Mouse (Mus musculus) heart, postnatal 14 days (tissue): ENCODE measurements around the gene Wsb2. TPM values are rescaled to one million over a fixed set of nuclear protein-coding genes. Genes with fewer than 3 reads are reported as not detected.
"Not testable (repeated sequence)": the region's sequence is repeated elsewhere in the genome, so short reads cannot be mapped to it uniquely, and the experiment has no call there.

Experiments
- DNase-seq, 2 experiments: peaks; one replicate each; pipeline ENCODE4 v3.0.0; 2021 to 2022
- intact Hi-C: fragments of 180-260 bp; cut with DNase I; formaldehyde crosslinking; loops from one replicate; pipeline ENCODE4 v1.15.1; 2025
- long read RNA-seq, 2 experiments: library from polyadenylated mRNA; stranded (forward); transcript quantifications; one replicate each; pipeline ENCODE4 v2.0.0; 2021
- total RNA-seq, 2 experiments: library from RNA; stranded (reverse); gene quantifications; 2 replicates each; pipeline ENCODE4 v1.2.3; 2021

Gene Wsb2
- total RNA-seq, result 100 to 1,000 TPM in 1 of 2 experiments, 10 to 100 TPM in 1; 96.8 to 103 TPM
- long read RNA-seq, experiment 1, transcript Wsb2-201 (9 exons, 2,421 nt), result major isoform, 316 of 344 reads
- long read RNA-seq, experiment 1, transcript Wsb2-202 (8 exons, 1,526 nt), result minor isoform, 6 of 344 reads
- long read RNA-seq, experiment 1, partial matches to known transcripts, result 14 of 344 reads
- long read RNA-seq, experiment 1, other reads (novel, unspliced or antisense), result 7 of 344 reads
- long read RNA-seq, experiment 2, transcript Wsb2-201 (9 exons, 2,421 nt), result major isoform, 246 of 280 reads
- long read RNA-seq, experiment 2, partial matches to known transcripts, result 17 of 280 reads
- long read RNA-seq, experiment 2, other reads (novel, unspliced or antisense), result 13 of 280 reads

- DNase-seq, result peak; percentile 87 to 93
- intact Hi-C loops, result loop anchor here (1.0 kb wide), 1 partner anchor 38 kb away; the partner anchor contains the start of gene Vsig10
Measured at GRCm38 (mm10) chr5:117357129-117357477, at the start of gene Wsb2. Wsb2 (plus strand) TSS chr5:117357304.

DNA sequence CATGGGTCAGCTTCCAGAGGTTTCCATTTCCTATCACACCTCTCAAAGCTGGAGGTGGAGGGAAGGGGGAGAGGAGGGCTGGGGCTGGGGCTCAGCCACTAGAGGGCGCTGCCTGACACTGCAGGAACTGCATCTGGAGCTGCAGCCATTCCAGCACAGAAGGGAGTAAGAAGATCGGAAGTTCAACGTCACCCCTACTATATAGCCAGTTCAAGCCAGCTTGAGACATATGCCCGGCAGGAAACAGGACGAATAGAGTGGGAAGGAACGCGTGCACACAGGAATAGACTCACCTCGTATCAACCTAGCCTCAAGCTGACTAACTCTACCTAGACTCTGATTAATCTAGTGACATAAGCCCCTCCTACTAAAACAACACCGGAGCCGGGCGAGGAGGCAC is 49.4 kb upstream of the Wsb2 start:
- DNase-seq, result peak; percentile 79 to 87
- intact Hi-C loops, result loop anchor here (5.0 kb wide), 3 partner anchors 100 to 190 kb away; partner anchors contain the start of gene Suds3

GRCm38 (mm10) chr5:117313420-117313819 is 43.7 kb upstream of the Wsb2 start:
- intact Hi-C loops, result no loop called here
- peak; percentile 48 to 61 for DNase-seq

DNA sequence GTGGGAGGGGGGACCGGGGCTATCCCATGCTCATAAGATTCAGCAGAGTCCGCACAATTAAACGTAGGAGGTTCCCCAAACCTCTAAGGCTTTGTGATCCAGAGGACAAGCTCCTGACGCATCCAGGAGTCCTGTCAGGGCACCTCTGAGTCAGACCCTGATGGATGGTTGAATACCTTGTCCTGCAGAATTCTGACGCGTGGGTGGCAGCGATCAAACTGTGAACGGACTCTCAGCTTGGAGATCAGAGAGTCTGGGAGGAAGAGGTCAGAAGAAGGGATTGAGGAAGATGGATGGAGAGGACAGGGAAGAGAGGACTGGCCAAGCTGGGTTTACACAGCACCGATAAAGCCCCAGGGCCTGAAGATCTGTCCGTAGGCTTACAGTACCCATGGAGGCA is 43.2 kb upstream of the Wsb2 start:
- intact Hi-C loops, result no loop called here
- no peak for DNase-seq

DNA sequence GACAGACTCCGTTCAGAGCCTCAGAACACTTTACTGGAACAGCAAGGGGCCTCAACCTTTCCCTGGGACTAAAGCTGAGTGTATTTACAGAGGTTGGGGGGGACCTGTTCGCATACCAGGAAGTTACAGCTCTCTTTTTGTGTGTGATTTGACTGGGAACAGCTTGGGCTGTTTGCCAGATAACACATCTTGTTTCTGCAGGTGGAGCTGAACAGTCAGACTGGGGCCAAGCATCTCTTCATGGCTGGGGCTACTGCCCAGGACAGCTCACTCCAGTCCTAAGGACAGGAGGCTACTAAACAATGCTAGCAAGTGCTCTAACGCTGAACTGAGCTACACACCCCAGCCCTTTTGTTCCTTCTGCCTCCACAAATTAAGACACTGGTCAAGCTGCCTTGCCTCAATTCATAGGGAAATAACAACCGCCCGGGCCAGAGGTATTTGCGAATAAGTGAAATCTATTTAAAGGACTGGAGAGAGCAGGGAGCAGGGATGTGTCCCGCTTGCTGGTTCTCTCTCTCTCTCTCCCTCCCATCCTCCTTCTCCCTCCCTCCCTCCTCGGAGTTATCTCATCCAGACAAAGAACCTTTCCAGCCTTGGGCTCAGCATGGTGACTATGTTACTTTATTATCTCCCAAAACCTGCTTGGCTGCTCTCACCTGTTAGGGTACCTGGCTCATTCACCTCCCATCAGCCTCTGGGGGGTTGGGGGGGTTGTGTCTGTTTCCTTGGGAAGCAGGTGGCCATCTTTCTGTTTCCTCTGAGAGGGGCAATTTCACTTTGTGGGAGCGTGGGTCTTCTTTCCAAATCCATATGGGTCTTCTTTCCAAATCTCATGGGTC is 42.3 kb upstream of the Wsb2 start:
- intact Hi-C loops, result loop anchor here (5.0 kb wide), 1 partner anchor 72 kb away; the partner anchor contains the start of gene Rfc5
- no peak for DNase-seq

GRCm38 (mm10) chr5:117318741-117319629 is 38.1 kb upstream of the Wsb2 start, which contains the start of gene Vsig10:
Vsig10 (plus strand) TSS chr5:117319083.
- intact Hi-C loops, result loop anchor here (1.0 to 5.0 kb wide), 2 partner anchors 38 to 68 kb away; partner anchors contain the start of genes Rfc5 and Wsb2
- peak; percentile 79 to 81 for DNase-seq

DNA sequence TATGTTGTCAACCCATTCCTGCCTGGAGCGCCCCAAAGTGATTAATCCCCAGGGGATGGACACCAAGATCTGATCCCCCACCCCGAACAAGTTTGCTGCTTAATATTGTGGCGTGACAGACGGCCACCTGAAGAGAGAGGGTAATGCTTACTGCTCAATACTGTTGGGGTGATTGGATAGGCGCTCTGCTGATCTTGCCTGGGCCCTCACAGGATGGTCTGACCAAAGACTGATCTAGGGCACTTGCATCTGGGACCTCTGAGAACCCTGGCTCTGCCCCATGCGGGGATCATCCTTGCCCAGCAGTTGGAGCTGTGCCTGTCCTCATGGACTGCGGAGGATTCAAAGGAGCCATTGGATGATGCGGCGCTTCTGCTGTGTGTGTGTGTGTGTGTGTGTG is 33.4 kb upstream of the Wsb2 start:
- no peak for DNase-seq
- intact Hi-C loops, result no loop called here

DNA sequence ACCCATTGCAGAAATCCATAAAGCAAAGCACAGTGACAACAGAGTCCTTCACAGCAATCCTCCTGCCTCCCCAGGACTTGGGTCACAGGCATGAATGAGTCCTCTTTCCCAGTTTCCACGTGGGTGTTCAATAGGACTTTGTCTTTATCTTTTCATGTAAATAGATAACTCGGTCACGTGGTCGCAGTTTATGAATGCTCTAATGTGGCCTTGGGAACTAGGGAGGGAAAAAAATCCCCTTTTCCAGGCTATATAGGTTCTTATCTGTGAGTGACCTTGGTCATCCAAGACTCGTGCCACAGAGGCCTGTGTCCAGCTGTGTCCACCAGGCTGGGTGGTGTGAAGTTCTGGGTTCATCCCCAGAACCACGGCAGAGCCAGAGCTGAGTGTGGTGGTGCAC is 30.7 kb upstream of the Wsb2 start:
- intact Hi-C loops, result no loop called here

GRCm38 (mm10) chr5:117330457-117330856 is 26.6 kb upstream of the Wsb2 start:
- DNase-seq, result no peak
- intact Hi-C loops, result no loop called here

More for the DNA sequence above, 30.7 kb upstream of the Wsb2 start:
- no peak for DNase-seq

DNA sequence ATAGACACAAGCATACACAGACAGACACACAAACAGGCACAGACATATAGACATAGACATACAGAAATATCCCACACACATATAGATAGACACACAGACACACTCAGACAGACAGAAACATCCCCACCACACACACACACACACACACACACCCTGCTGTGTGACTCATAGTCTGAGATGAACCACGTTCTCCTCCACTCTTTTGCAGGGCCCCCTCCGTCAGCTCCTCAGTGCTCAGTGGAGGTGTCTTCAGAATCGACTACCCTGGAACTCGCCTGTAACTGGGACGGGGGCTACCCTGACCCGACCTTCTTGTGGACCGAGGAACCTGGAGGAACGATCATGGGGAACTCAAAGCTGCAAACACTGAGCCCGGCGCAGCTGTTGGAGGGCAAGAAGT is 19.1 kb upstream of the Wsb2 start:
- no peak for DNase-seq
- intact Hi-C loops, result no loop called here

DNA sequence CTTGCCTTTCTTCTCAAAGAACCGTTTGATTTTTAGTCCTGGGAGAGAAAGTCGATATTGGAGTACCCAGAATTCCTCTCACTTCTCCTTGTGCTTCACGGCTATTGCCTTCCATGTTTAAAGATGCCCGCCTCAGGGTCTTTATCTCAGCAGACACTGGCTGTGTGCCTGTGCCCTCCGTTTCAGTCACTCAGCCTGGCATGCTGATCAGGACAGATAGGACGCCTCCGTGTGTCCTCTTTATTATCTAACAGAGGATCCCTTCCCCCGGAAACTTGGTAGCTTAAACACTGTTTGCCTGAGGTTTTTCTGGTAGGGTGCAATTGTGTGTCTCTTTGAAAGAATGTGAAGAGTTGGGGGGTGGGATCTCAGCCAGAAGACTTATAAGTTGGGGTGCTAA is 18.6 kb upstream of the Wsb2 start:
- no peak for DNase-seq
- intact Hi-C loops, result no loop called here

GRCm38 (mm10) chr5:117340081-117340480 is 17.0 kb upstream of the Wsb2 start:
- intact Hi-C loops, result no loop called here
- DNase-seq, result no peak

- intact Hi-C loops, result no loop called here
Measured at GRCm38 (mm10) chr5:117341896-117342295, 15.2 kb upstream of the Wsb2 start.

GRCm38 (mm10) chr5:117344496-117344895 is 12.6 kb upstream of the Wsb2 start:
- intact Hi-C loops, DNase-seq: not testable (repeated sequence)

More at GRCm38 (mm10) chr5:117341896-117342295, 15.2 kb upstream of the Wsb2 start:
- DNase-seq, result no peak

- intact Hi-C loops, result no loop called here
- DNase-seq, result no peak
Measured at GRCm38 (mm10) chr5:117345432-117345976, 11.6 kb upstream of the Wsb2 start.

DNA sequence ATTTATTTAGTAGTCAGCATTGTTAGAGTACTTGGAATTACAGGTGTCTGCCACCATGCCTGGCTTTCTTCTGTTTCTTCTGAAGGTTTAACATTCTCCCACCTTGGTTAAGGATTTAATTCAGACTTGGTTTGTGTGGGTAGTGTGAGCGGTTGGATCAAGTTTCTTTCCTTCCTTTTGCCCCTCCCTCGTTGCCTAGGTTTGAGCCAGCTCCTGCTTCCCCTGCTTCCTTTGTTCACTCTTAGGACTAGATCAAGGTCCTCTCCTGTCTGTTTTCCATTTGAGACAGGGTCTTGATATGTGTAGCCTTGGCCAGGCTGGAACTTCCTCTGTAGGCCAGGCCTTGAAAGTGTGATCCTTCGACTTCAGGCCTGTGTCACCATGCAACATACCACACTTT is 10.8 kb upstream of the Wsb2 start:
- no peak for DNase-seq
- intact Hi-C loops, result no loop called here

GRCm38 (mm10) chr5:117347011-117347410 is 10.1 kb upstream of the Wsb2 start:
- intact Hi-C loops, result no loop called here
- DNase-seq, result no peak

GRCm38 (mm10) chr5:117347838-117348237 is 9.3 kb upstream of the Wsb2 start:
- intact Hi-C loops, result no loop called here
- no peak for DNase-seq

DNA sequence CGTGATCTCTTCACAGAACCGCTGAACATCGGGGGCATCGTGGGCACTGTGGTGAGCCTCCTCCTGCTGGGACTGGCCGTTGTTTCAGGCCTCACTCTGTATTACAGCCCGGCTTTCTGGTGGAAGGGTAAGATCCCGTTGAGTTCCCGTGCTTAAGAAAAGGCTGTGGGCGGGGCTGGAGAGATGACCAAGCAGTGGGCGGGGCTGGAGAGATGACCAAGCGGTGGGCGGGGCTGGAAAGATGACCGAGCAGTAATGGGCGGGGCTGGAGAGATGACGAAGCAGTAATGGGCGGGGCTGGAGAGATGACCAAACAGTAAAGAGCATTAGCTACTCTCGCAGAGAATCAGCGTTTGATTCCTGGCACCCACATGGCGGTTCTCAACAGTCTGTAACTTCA is 8.8 kb upstream of the Wsb2 start:
- peak; percentile 32 to 70 for DNase-seq
- intact Hi-C loops, result no loop called here

- intact Hi-C loops, result no loop called here
- DNase-seq, result no peak
Measured at GRCm38 (mm10) chr5:117354121-117354520, 3.0 kb upstream of the Wsb2 start.
